Mouse (Mus musculus): Measurements from ENCODE around the gene Sirpb1b. TPM values are rescaled to one million over a fixed set of nuclear protein-coding genes. Genes with fewer than 3 reads are reported as not detected.
"Not testable (repeated sequence)": the region's sequence is repeated elsewhere in the genome, so short reads cannot be mapped to it uniquely, and the experiment has no call there.

Sirpb1b gene
- polyA plus RNA-seq, 1 experiment from 2014 or later, result not detected

GRCm38 (mm10) chr3:15474831-15475230, 100.0 kb downstream of the Sirpb1b start:
- H3K36me3 ChIP-seq (ENCODE audit: control insufficient read depth, insufficient read depth, low read length); H3K9me3 ChIP-seq (replicated peaks; ENCODE audit: control insufficient read depth, low read length); H3K4me1 ChIP-seq (ENCODE audit: control insufficient read depth, insufficient read depth, low read length); H3K4me2 ChIP-seq; H3K4me3 ChIP-seq (ENCODE audit: low read depth, low read length); H3K27me3 ChIP-seq (ENCODE audit: control insufficient read depth, insufficient read depth, low read length); H3K27ac ChIP-seq (ENCODE audit: low read depth, low read length); ATAC-seq (replicated peaks; ENCODE audit: insufficient number of reproducible peaks, low FRiP score, low TSS enrichment); H3K9ac ChIP-seq (ENCODE audit: low read depth, low read length): not testable (repeated sequence)
- WGBS (ENCODE audit: insufficient replicate concordance), result 77% methylated on average over 1 of the region's 2 CpGs

DNA sequence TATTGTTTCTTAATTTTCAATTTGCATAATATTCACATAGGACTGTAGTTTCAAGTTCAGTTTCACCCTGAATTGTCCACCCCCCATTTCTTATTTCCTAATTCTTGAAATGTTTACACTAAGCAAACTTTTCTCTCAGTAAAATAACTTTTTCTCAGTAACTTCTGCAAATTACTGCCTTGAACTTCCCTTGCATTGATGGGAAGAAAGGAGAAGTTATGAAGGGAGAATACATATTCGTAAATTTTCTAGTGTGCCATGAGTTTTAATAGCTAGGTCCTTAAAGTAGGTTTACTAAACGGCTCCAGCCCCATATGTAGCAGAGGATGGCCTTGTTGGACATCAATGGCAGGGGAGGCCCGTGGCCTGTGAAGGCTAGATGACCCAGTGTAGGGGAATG, 104.7 kb downstream of the Sirpb1b start:
- 71% methylated on average over 1 of the region's 3 CpGs for WGBS (ENCODE audit: insufficient replicate concordance)
- not testable (repeated sequence) for H3K36me3 ChIP-seq (ENCODE audit: control insufficient read depth, insufficient read depth, low read length); H3K4me3 ChIP-seq (ENCODE audit: low read depth, low read length); H3K9ac ChIP-seq (ENCODE audit: low read depth, low read length); ATAC-seq (replicated peaks; ENCODE audit: insufficient number of reproducible peaks, low FRiP score, low TSS enrichment); H3K4me2 ChIP-seq; H3K4me1 ChIP-seq (ENCODE audit: control insufficient read depth, insufficient read depth, low read length); H3K27me3 ChIP-seq (ENCODE audit: control insufficient read depth, insufficient read depth, low read length); H3K27ac ChIP-seq (ENCODE audit: low read depth, low read length); H3K9me3 ChIP-seq (replicated peaks; ENCODE audit: control insufficient read depth, low read length)

Other genes with a start within 250 kb of the Sirpb1b start
- not detected in 2 replicates for gene Gm9733, start 242.8 kb downstream of the Sirpb1b start, polyA plus RNA-seq (2014; fragmentation: Nextera tagmentation; extraction: Ambion mirVana)
- gene Sirpb1a, start 148.5 kb downstream of the Sirpb1b start, polyA plus RNA-seq (2014; fragmentation: Nextera tagmentation; extraction: Ambion mirVana), result not detected in 2 replicates